Mouse (Mus musculus) lung, adult 2 months (tissue): ENCODE data around the gene Slc19a1.

Source experiments
- CTCF ChIP-seq: fragments of 200-500 bp; IDR thresholded peaks from 2 replicates; pipeline ENCODE4 v1.5.1; 2011; ENCODE audit warnings: mild to moderate bottlenecking, low read length, control low read depth; ENCODE audit not compliant: insufficient read depth
- POLR2A ChIP-seq: fragments of 200-500 bp; IDR thresholded peaks from 2 replicates; pipeline ENCODE4 v1.6.1; 2011; ENCODE audit warnings: low read depth, mild to moderate bottlenecking, control low read depth, low read length, borderline replicate concordance; ENCODE audit errors: extremely low read depth

- no peak for TF ChIP-seq CTCF
- TF ChIP-seq POLR2A, result no peak
Observed at GRCm38 (mm10) chr10:77017662-77018061, 14.4 kb upstream of the Slc19a1 start.
